Mouse (Mus musculus): ENCODE measurements at regions not wholly inside any gene's neighbourhood (a gene's known extent, or its start where the extent isn't known, plus 50 kb on each side); places are given as distances from the start of the nearest gene placed in this dataset.

DNA sequence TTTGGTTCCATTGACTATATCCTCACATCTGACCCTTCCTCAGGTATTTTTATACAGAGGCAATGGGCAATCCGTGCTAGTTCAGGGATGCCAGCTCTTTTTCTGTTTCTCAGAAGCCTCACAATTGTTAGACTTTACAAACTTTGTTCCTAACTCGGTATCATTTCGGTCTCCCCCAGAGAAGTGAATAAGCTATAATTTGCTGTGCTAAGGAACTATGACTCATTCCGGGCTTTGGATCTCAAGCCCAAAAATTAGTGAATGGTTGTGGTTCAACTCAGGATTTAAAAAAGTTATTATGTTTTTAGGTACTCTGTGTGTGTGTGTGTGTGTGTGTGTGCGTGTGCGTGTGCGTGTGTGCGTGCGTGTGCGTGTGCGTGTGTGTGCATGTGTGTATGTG lies 1263.7 kb upstream of the A1bg start:
- in situ Hi-C loops (cut with MboI; ENCODE audit: low pct_ligation_motif_present, low pct_unique_long_range_greater_than_20kb, low sequenced_read_pairs) (no loop called here), dilution Hi-C loops (cut with MboI; ENCODE audit: extremely low pct_ligation_motif_present, extremely low pct_unique_long_range_greater_than_20kb, low sequenced_read_pairs) (no loop called here)
- Histone ChIP-seq H3K36me3 (replicated peaks in 1 of 2; ENCODE audit: control insufficient read depth in 1 of 2, insufficient read depth in 1 of 2, low read length in 1 of 2) (peaks cover 34 to 88% of the 10 kb centered on the region in 2 experiments), H3K4me3 (replicated peaks in 1 of 3; ENCODE audit: low read depth in 2 of 3, low read length in 2 of 3, poor library complexity in 1 of 3) (peak overlapping the region in 1 of 3 experiments; percentile 42), H3K4me1 (ENCODE audit: control insufficient read depth in 1 of 2, insufficient read depth in 2 of 2) (peaks cover 51 to 96% of the 10 kb centered on the region in 2 experiments), H3K27ac (ENCODE audit: insufficient read depth, low read depth) (peak overlapping the region; percentile 74), H3K9ac (ENCODE audit: insufficient read depth, low read depth) (no peak overlapping the region), H3K79me2 (replicated peaks; ENCODE audit: control insufficient read depth, extremely low read depth, insufficient read depth, poor library complexity, severe bottlenecking) (peaks cover 74% of the 10 kb centered on the region), H3K9me3 (replicated peaks; ENCODE audit: low read length) (no peaks in the 10 kb centered on the region), H3K4me2 (ENCODE audit: insufficient read depth, low read depth, poor library complexity, severe bottlenecking) (no peak overlapping the region), H3K27me3 (replicated peaks) (no peaks in the 10 kb centered on the region)
- TF ChIP-seq JUND (conservative IDR thresholded peaks at IDR 0.05; ENCODE audit: low read depth, low read length) = no peak
- 0 out of 2 replicates have a peak, but pooled peaks have one; percentile 60 for TF ChIP-seq CHD1 (IDR thresholded peaks at IDR 0.05; ENCODE audit: low read depth, low read length)
- no peak for TF ChIP-seq HCFC1 (IDR thresholded peaks at IDR 0.05; ENCODE audit: low read depth, low read length)
- no peak for DNase-seq (ENCODE audit: extremely low read depth)

DNA sequence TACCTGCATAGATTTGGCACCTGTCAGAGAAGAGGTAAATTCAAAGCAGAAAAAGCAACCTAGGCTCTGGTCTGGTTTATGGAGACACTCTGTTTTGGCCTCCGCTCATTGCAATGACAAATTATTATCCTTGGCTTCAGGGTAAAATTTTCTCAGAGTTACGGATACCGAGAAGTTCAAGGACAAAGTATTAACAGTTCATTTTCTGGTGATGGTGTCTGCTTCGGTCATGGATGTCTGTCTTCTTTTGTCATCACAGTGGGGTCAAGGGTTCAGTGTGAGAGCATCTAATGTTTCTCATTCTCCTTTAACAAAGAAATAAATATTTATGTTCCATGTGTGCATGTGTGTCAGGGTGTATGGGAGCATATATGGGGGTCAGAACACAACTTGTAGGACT lies 1261.0 kb upstream of the A1bg start:
- no peak overlapping the region for H3K4me3 ChIP-seq (replicated peaks in 1 of 3; ENCODE audit: low read depth in 2 of 3, low read length in 2 of 3, poor library complexity in 1 of 3)
- DNase-seq (ENCODE audit: extremely low read depth) = no peak
- H3K36me3 ChIP-seq (replicated peaks in 1 of 2; ENCODE audit: control insufficient read depth in 1 of 2, insufficient read depth in 1 of 2, low read length in 1 of 2) = peaks cover 44 to 81% of the 10 kb centered on the region in 2 experiments
- H3K9ac ChIP-seq (ENCODE audit: insufficient read depth, low read depth) = no peak overlapping the region
- H3K79me2 ChIP-seq (replicated peaks; ENCODE audit: control insufficient read depth, extremely low read depth, insufficient read depth, poor library complexity, severe bottlenecking) = peaks cover 77% of the 10 kb centered on the region
- no peak for TF ChIP-seq USF2 (conservative IDR thresholded peaks at IDR 0.05; ENCODE audit: low read depth, low read length)
- in situ Hi-C loops (cut with MboI; ENCODE audit: low pct_ligation_motif_present, low pct_unique_long_range_greater_than_20kb, low sequenced_read_pairs) = no loop called here
- dilution Hi-C loops (cut with MboI; ENCODE audit: extremely low pct_ligation_motif_present, extremely low pct_unique_long_range_greater_than_20kb, low sequenced_read_pairs) = no loop called here
- no peaks in the 10 kb centered on the region for H3K9me3 ChIP-seq (replicated peaks; ENCODE audit: low read length)
- no peak overlapping the region for H3K4me2 ChIP-seq (ENCODE audit: insufficient read depth, low read depth, poor library complexity, severe bottlenecking)
- H3K4me1 ChIP-seq (ENCODE audit: control insufficient read depth in 1 of 2, insufficient read depth in 2 of 2) = peaks cover 57 to 93% of the 10 kb centered on the region in 2 experiments
- no peaks in the 10 kb centered on the region for H3K27me3 ChIP-seq (replicated peaks)
- H3K27ac ChIP-seq (ENCODE audit: insufficient read depth, low read depth) = peak overlapping the region; percentile 11; the same call in 1 of the 2 replicates

DNA sequence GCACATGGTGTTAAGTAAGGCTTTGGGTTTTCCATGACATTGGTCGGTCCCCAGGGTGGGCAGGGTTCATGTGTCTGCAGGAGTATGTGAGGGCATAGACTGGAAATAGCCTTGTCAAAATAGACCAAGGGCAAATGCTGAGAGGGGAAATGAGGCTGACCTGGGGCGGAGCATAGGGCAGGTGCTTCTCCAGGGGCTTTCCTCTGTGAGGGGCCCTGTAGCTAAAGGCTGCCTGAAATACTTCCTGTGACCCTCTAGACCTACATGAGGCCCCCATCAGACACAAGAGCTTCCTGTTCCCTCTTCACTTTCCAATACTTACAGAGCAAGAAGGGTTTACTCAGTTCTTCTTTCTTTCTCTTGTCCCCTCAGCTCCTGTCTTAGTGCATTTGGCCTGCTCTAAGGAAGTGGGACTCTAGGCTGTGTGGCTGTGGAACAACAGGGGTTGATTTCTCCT lies 1258.7 kb upstream of the A1bg start:
- in situ Hi-C loops (cut with MboI; ENCODE audit: low pct_ligation_motif_present, low pct_unique_long_range_greater_than_20kb, low sequenced_read_pairs) (no loop called here), dilution Hi-C loops (cut with MboI; ENCODE audit: extremely low pct_ligation_motif_present, extremely low pct_unique_long_range_greater_than_20kb, low sequenced_read_pairs) (no loop called here)
- Histone ChIP-seq H3K9ac (ENCODE audit: insufficient read depth, low read depth) (peak overlapping the region; percentile 39), H3K27me3 (replicated peaks) (no peaks in the 10 kb centered on the region), H3K79me2 (replicated peaks; ENCODE audit: control insufficient read depth, extremely low read depth, insufficient read depth, poor library complexity, severe bottlenecking) (peaks cover 70% of the 10 kb centered on the region), H3K4me1 (ENCODE audit: control insufficient read depth in 1 of 2, insufficient read depth in 2 of 2) (peaks cover 58 to 94% of the 10 kb centered on the region in 2 experiments), H3K36me3 (replicated peaks in 1 of 2; ENCODE audit: control insufficient read depth in 1 of 2, insufficient read depth in 1 of 2, low read length in 1 of 2) (peaks cover 42 to 82% of the 10 kb centered on the region in 2 experiments), H3K9me3 (replicated peaks; ENCODE audit: low read length) (no peaks in the 10 kb centered on the region), H3K27ac (ENCODE audit: insufficient read depth, low read depth) (peak overlapping the region; percentile 99), H3K4me3 (replicated peaks in 1 of 3; ENCODE audit: low read depth in 2 of 3, low read length in 2 of 3, poor library complexity in 1 of 3) (peak overlapping the region in 2 of 3 experiments; percentile 1 to 32), H3K4me2 (ENCODE audit: insufficient read depth, low read depth, poor library complexity, severe bottlenecking) (peak overlapping the region; percentile 73)
- peak; percentile 100 for DNase-seq (ENCODE audit: extremely low read depth)
- no peak for TF ChIP-seq POLR2AphosphoS2 (IDR thresholded peaks at IDR 0.05; ENCODE audit: low read depth, low read length)
- no peak for TF ChIP-seq NRF1 (IDR thresholded peaks at IDR 0.05; ENCODE audit: low read depth, low read length)
- 0 out of 2 replicates have a peak, but pooled peaks have one; percentile 62 for TF ChIP-seq KAT2A (IDR thresholded peaks at IDR 0.05; ENCODE audit: insufficient replicate concordance, low read length)
- TF ChIP-seq CHD1 (IDR thresholded peaks at IDR 0.05; ENCODE audit: low read depth, low read length) = no peak
- TF ChIP-seq MEF2A (IDR thresholded peaks at IDR 0.05; ENCODE audit: borderline replicate concordance, low read depth, low read length) = peak; percentile 100
- peak; percentile 86 for TF ChIP-seq ELF1 (IDR thresholded peaks at IDR 0.05; ENCODE audit: low read depth, low read length)
- peak; percentile 95 for TF ChIP-seq MAX (IDR thresholded peaks at IDR 0.05; ENCODE audit: low read length)
- TF ChIP-seq TBP (conservative IDR thresholded peaks at IDR 0.05; ENCODE audit: low read depth, low read length) = peak; percentile 85
- TF ChIP-seq IRF4 (IDR thresholded peaks at IDR 0.05; ENCODE audit: low read depth, low read length) = peak; percentile 93
- TF ChIP-seq TCF12 (IDR thresholded peaks at IDR 0.05; ENCODE audit: low read depth, low read length) = peak; percentile 99
- peak; percentile 99 for TF ChIP-seq ETS1 (conservative IDR thresholded peaks at IDR 0.05; ENCODE audit: low read depth, low read length)
- TF ChIP-seq RAD21 (IDR thresholded peaks at IDR 0.05; ENCODE audit: low read depth, low read length) = peak; percentile 14
- peak; percentile 94 for TF ChIP-seq MAZ (IDR thresholded peaks at IDR 0.05; ENCODE audit: low read depth, low read length)
- no peak; the same call in 1 of the 2 replicates for TF ChIP-seq GABPA (IDR thresholded peaks at IDR 0.05; ENCODE audit: insufficient replicate concordance, low read depth, low read length)
- no peak for TF ChIP-seq USF1 (IDR thresholded peaks at IDR 0.05; ENCODE audit: low read depth, low read length)
- TF ChIP-seq NELFE (IDR thresholded peaks at IDR 0.05; ENCODE audit: low read depth, low read length) = 0 out of 2 replicates have a peak, but pooled peaks have one; percentile 37
- TF ChIP-seq ZC3H11A (IDR thresholded peaks at IDR 0.05; ENCODE audit: low read depth, low read length) = no peak
- no peak for TF ChIP-seq USF2 (conservative IDR thresholded peaks at IDR 0.05; ENCODE audit: low read depth, low read length)
- no peak for TF ChIP-seq PAX5 (IDR thresholded peaks at IDR 0.05; ENCODE audit: low read length)
- TF ChIP-seq MYC (IDR thresholded peaks at IDR 0.05; ENCODE audit: low read depth, low read length) = peak; percentile 95; the same call in 1 of the 2 replicates
- TF ChIP-seq CHD2 (IDR thresholded peaks at IDR 0.05; ENCODE audit: low read length) = peak; percentile 90
- TF ChIP-seq MXI1 (IDR thresholded peaks at IDR 0.05; ENCODE audit: low read depth, low read length) = no peak; the same call in 1 of the 2 replicates
- peak; percentile 95 for TF ChIP-seq BHLHE40 (IDR thresholded peaks at IDR 0.05; ENCODE audit: low read depth, low read length)
